Mouse (Mus musculus): Measurements from ENCODE around the gene Ly75. TPM values are rescaled to one million over a fixed set of nuclear protein-coding genes. Genes with fewer than 3 reads are reported as not detected.

Gene Ly75
- polyA plus RNA-seq (2015; fragmentation: Nextera tagmentation; extraction: Ambion mirVana): 2.2 and 2.9 TPM in 2 replicates

DNA sequence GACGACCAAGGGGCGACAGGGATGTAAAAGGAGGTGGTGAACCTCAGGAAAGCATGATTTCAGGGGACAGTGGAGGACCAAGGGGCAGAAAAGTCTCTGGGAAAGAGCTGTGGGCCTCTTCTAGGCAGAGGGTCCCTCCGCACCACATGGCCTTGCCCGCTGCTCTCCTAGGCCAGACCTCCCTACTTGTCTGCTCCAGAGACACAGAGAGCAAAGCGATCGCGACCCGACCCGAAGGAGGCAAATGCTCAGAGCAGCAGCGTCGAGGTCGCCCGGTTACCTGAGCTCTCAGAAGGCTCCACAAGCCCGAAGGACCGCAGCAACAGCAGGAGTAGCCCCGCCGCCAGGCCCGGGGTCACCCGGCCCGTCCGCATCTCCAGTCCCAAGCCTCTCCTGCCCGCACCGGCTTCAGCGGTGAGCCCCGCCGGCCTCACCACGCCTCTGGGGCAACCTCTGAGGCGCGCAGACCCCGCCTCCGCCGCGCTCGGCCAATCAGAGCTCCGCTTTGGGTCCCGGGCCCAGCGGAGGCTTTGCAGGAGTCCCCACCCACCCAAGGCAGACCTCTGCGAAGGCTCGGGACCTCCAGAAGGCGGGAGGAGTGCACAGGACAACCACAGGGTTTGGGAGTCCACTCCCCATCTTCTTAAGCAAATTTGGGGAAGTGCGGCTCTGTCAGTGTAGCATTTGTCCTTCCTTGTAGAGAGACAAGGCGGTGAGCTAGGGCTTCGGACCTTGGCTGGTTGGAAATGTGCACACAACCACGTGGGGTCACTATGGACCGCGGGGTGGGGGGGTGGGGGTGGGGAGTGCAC, at the start of gene Ly75:
TSS of gene Ly75 (minus strand) at position 446 of the 812 bp plus-strand sequence.
- Histone ChIP-seq H3K4me2 (replicated peaks; ENCODE audit: low read depth) (peak within 1 kb of the TSS; percentile 98), H3K4me3 (ENCODE audit: low read depth, low read length) (peak within 1 kb of the TSS; percentile 56), H3K36me3 (ENCODE audit: control insufficient read depth, insufficient read depth) (no peaks in the 10 kb centered on the region), H3K9ac (ENCODE audit: low read depth, low read length) (peak within 1 kb of the TSS; percentile 58), H3K9me3 (ENCODE audit: control insufficient read depth) (no peaks in the 10 kb centered on the region), H3K4me1 (replicated peaks; ENCODE audit: control insufficient read depth, insufficient read depth, low read length) (peaks cover 8% of the 10 kb centered on the region; the same call in 1 of the 2 replicates), H3K27me3 (replicated peaks; ENCODE audit: control insufficient read depth, insufficient read depth, low read length) (no peaks in the 10 kb centered on the region), H3K27ac (ENCODE audit: low read depth, low read length) (0 out of 2 replicates have a peak within 1 kb of the TSS, but pooled peaks have one; percentile 35)
- ATAC-seq: peak; percentile 94
- TF ChIP-seq CTCF (IDR thresholded peaks at IDR 0.05; ENCODE audit: low read depth): no peak
- 1% methylated on average over 46 of the region's 46 CpGs for WGBS

DNA sequence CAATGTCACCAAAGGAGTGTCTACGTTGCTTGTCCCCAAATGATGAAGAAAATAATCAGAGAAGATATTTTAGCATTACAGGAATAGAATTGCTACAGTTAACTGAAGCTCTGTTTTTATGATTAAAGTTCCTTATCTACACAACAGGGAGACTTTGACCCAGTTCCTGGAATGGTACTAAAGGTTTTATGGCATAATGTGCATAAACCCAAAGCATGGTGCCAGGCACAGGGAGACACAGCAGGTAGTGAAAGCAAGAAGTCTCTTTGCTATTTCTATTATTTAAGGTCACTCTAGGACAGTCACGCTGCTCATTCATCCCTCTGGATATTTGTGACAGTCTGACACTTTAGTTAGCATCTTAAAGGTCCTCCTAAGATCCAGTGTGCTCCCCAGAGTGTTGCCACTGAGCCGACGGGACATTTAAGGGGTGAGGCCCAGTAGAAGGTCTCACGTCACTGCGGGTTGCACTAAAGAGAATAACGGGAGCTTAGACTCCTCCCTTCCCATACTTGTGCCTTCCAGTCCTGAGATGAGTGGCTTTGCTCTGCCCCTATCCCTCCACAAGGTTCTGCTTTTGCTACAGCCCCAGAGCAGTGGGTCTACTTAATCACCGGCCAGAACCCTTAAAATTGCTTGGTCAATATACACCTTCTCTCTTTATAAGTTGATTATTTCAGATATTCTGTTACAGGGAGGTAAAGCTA, 47.4 kb upstream of the Ly75 start:
- Histone ChIP-seq H3K36me3 (ENCODE audit: control insufficient read depth, insufficient read depth) (no peaks in the 10 kb centered on the region), H3K9ac (ENCODE audit: low read depth, low read length) (no peak overlapping the region), H3K27me3 (replicated peaks; ENCODE audit: control insufficient read depth, insufficient read depth, low read length) (no peaks in the 10 kb centered on the region), H3K27ac (ENCODE audit: low read depth, low read length) (peak overlapping the region; percentile 50; the same call in 1 of the 2 replicates), H3K4me1 (replicated peaks; ENCODE audit: control insufficient read depth, insufficient read depth, low read length) (0 out of 2 replicates have a peak, but pooled peaks cover 2% of the 10 kb centered on the region), H3K9me3 (ENCODE audit: control insufficient read depth) (no peaks in the 10 kb centered on the region), H3K4me3 (ENCODE audit: low read depth, low read length) (no peak overlapping the region), H3K4me2 (replicated peaks; ENCODE audit: low read depth) (peak overlapping the region; percentile 48)
- TF ChIP-seq CTCF (IDR thresholded peaks at IDR 0.05; ENCODE audit: low read depth): no peak
- ATAC-seq: peak; percentile 92
- WGBS: 38% methylated on average over 8 of the region's 8 CpGs

DNA sequence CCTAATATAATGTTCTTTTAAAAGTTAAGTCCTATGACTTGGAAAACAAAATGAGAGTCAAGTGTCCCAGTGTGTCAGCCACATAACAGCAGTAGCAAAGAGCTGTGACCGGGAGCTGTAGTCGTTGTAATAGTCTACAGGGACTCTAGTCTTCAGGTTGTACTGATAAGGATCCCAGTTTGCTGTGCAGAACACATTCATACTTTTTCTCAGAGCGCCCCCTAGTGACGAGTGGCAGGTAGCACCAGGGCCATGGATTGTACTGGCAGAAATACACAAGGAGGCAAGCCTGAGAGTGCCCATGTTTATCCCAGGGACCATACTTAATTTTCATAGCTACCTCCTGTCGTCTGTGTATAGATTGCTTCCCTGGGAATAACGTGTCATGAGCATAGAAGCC, 35.0 kb upstream of the Ly75 start:
- no peak overlapping the region for H3K4me3 ChIP-seq (ENCODE audit: low read depth, low read length)
- WGBS: 5% methylated on average over 6 of the region's 6 CpGs
- no peak overlapping the region for H3K4me2 ChIP-seq (replicated peaks; ENCODE audit: low read depth)
- TF ChIP-seq CTCF (IDR thresholded peaks at IDR 0.05; ENCODE audit: low read depth): peak; percentile 92
- ATAC-seq: peak; percentile 84
- no peaks in the 10 kb centered on the region for H3K27me3 ChIP-seq (replicated peaks; ENCODE audit: control insufficient read depth, insufficient read depth, low read length)
- H3K9me3 ChIP-seq (ENCODE audit: control insufficient read depth): no peaks in the 10 kb centered on the region
- no peaks in the 10 kb centered on the region for H3K4me1 ChIP-seq (replicated peaks; ENCODE audit: control insufficient read depth, insufficient read depth, low read length)
- no peak overlapping the region for H3K9ac ChIP-seq (ENCODE audit: low read depth, low read length)
- H3K36me3 ChIP-seq (ENCODE audit: control insufficient read depth, insufficient read depth): no peaks in the 10 kb centered on the region
- no peak overlapping the region for H3K27ac ChIP-seq (ENCODE audit: low read depth, low read length)

DNA sequence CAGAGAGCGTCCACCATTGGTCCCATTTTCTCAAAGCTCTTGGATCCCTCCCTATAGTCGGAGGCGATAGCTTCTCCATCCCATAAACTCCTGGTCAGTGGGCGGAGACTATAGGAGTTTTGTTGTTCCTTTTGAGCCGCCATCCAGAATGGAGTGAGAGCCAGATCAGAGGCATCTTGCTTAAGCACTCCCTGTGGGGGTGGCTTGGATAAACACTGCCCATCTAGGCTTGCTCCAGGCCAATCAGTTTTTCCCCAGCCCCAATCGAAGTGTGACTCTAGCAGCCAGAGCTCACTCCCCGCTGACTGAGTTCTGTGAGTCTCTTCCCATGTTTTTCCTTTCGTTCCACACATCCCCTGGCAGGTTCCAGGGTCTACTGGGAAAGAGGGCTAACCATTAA, 31.2 kb upstream of the Ly75 start:
- 0 out of 2 replicates have a peak, but pooled peaks cover 6% of the 10 kb centered on the region for H3K4me1 ChIP-seq (replicated peaks; ENCODE audit: control insufficient read depth, insufficient read depth, low read length)
- H3K9me3 ChIP-seq (ENCODE audit: control insufficient read depth): no peaks in the 10 kb centered on the region
- H3K36me3 ChIP-seq (ENCODE audit: control insufficient read depth, insufficient read depth): no peaks in the 10 kb centered on the region
- no peaks in the 10 kb centered on the region for H3K27me3 ChIP-seq (replicated peaks; ENCODE audit: control insufficient read depth, insufficient read depth, low read length)
- ATAC-seq: no peak
- no peak overlapping the region for H3K9ac ChIP-seq (ENCODE audit: low read depth, low read length)
- WGBS: 67% methylated on average over 8 of the region's 8 CpGs
- H3K4me3 ChIP-seq (ENCODE audit: low read depth, low read length): no peak overlapping the region
- no peak overlapping the region for H3K27ac ChIP-seq (ENCODE audit: low read depth, low read length)
- no peak for TF ChIP-seq CTCF (IDR thresholded peaks at IDR 0.05; ENCODE audit: low read depth)
- no peak overlapping the region for H3K4me2 ChIP-seq (replicated peaks; ENCODE audit: low read depth)

DNA sequence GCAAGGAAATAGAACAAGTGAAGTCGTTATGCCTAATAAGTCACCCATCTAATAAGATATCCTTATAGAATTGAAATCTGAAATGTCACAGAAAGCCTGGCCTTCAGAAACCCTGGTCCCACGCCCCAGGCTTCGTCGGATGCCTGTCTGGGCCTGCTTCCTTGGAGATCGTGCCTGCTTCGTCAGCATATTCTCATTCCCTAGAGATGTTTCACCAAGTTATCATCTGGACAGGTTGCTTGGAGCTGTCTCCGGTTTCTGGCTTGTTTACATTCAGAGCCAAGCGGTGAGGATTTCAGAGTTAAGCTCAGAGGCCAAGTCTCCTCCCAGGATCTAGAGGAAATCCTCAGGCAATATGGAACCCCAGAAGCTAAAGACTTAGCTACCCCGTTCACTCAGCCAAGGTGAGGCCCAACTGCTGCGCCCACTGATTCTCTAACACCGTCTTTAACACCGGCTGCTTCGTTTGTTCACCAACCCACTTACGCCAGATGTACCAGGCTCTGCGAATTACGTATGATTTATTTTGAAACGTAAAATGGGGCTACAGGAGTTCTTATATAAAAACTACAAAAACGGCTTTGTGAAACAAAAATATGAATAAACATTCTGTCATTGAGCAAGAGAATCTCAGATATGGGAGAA, 30.0 kb upstream of the Ly75 start:
- H3K4me1 ChIP-seq (replicated peaks; ENCODE audit: control insufficient read depth, insufficient read depth, low read length): 0 out of 2 replicates have a peak, but pooled peaks cover 6% of the 10 kb centered on the region
- no peak overlapping the region for H3K4me2 ChIP-seq (replicated peaks; ENCODE audit: low read depth)
- no peaks in the 10 kb centered on the region for H3K27me3 ChIP-seq (replicated peaks; ENCODE audit: control insufficient read depth, insufficient read depth, low read length)
- ATAC-seq: no peak
- 67% methylated on average over 18 of the region's 18 CpGs for WGBS
- H3K27ac ChIP-seq (ENCODE audit: low read depth, low read length): no peak overlapping the region
- H3K4me3 ChIP-seq (ENCODE audit: low read depth, low read length): no peak overlapping the region
- TF ChIP-seq CTCF (IDR thresholded peaks at IDR 0.05; ENCODE audit: low read depth): no peak
- H3K9ac ChIP-seq (ENCODE audit: low read depth, low read length): no peak overlapping the region
- no peaks in the 10 kb centered on the region for H3K9me3 ChIP-seq (ENCODE audit: control insufficient read depth)
- no peaks in the 10 kb centered on the region for H3K36me3 ChIP-seq (ENCODE audit: control insufficient read depth, insufficient read depth)

DNA sequence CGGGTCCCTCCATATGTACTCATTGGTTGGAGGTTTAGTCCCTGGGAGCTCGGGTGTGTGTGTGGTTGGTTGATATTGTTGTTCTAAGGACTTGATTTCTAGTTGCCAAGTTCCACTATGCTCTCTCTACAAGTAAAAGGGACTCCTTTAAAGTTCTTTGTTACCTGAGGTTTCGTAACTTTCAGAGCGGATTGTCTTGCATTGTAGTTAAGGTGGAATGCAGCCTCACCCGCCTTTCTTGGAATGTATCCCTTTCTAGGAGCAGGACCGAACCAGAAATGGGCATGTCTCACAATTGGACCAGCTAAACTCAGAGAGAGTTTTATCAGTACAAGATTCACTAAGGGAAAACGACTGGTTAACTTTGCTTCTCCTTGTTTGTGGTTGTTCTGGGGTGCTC, 28.1 kb upstream of the Ly75 start:
- 67% methylated on average over 7 of the region's 7 CpGs for WGBS
- Histone ChIP-seq H3K36me3 (ENCODE audit: control insufficient read depth, insufficient read depth) (no peaks in the 10 kb centered on the region), H3K27me3 (replicated peaks; ENCODE audit: control insufficient read depth, insufficient read depth, low read length) (no peaks in the 10 kb centered on the region), H3K4me3 (ENCODE audit: low read depth, low read length) (no peak overlapping the region), H3K27ac (ENCODE audit: low read depth, low read length) (no peak overlapping the region), H3K9ac (ENCODE audit: low read depth, low read length) (no peak overlapping the region), H3K4me1 (replicated peaks; ENCODE audit: control insufficient read depth, insufficient read depth, low read length) (0 out of 2 replicates have a peak, but pooled peaks cover 6% of the 10 kb centered on the region), H3K4me2 (replicated peaks; ENCODE audit: low read depth) (no peak overlapping the region), H3K9me3 (ENCODE audit: control insufficient read depth) (no peaks in the 10 kb centered on the region)
- no peak for TF ChIP-seq CTCF (IDR thresholded peaks at IDR 0.05; ENCODE audit: low read depth)
- no peak for ATAC-seq
